Mouse (Mus musculus): ENCODE measurements around the gene Cd22. TPM values are rescaled to one million over a fixed set of nuclear protein-coding genes. Genes with fewer than 3 reads are reported as not detected.

Cd22 gene
- polyA plus RNA-seq, 1 experiment from 2014 or later = not detected

DNA sequence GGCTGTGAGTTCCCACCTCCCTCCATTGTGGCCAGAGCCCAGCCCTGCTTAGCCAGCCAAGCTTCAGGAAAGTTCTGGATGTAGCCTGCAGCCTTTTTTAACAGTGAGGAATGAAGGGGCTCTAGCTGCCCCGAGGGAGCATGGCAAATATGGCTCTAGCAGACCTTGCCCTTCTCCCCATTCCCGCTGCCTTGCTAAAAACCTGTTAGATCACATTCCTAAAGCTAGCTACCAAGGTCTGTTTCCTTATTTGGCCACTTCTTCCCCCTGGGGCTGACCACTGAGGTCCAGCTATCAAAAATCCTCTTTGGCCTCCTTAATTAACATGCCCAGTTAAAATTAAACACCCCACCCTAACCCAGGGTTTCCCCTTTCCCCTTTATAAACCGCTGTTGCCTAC is 12.4 kb upstream of the Cd22 start:
- 65% methylated on average over 3 of the region's 3 CpGs for WGBS
- DNase-seq (ENCODE audit: low spot score) = no peak
- H3K27ac ChIP-seq = 0 out of 2 replicates have a peak overlapping the region, but pooled peaks have one; percentile 26

DNA sequence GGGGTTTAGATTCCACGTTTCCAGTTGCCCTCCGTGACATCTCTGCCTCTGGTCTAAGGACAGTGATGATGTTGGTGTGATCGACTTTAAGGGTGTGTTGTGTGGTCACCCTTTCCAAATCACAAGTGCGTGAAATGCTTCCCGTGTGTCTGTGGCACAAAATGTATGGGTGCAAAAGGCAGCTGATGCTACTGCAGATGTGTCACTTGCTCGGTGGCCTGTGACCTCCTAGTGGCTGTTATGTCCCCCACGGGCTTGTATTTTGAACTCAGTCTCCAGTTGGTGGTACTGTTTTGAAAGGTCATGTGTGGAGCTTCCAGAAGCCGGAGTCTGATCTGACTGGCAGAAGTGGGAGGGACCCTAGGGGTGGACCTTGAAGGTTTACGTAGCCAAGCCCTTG is 11.6 kb upstream of the Cd22 start:
- H3K4me1 ChIP-seq = 0 out of 2 replicates have a peak, but pooled peaks cover 6% of the 10 kb centered on the region
- H3K27ac ChIP-seq = no peak overlapping the region
- no peaks in the 10 kb centered on the region for H3K9me3 ChIP-seq (replicated peaks)
- DNase-seq (ENCODE audit: low spot score) = no peak
- WGBS = 90% methylated on average over 9 of the region's 9 CpGs
- H3K36me3 ChIP-seq = no peaks in the 10 kb centered on the region
- H3K4me3 ChIP-seq = no peak overlapping the region
- H3K27me3 ChIP-seq (ENCODE audit: low read depth, poor library complexity, severe bottlenecking) = no peaks in the 10 kb centered on the region

More for the DNA sequence above, 12.4 kb upstream of the Cd22 start:
- no peaks in the 10 kb centered on the region for H3K9me3 ChIP-seq (replicated peaks)
- H3K27me3 ChIP-seq (ENCODE audit: low read depth, poor library complexity, severe bottlenecking) = no peaks in the 10 kb centered on the region
- no peaks in the 10 kb centered on the region for H3K36me3 ChIP-seq
- no peak overlapping the region for H3K4me3 ChIP-seq
- H3K4me1 ChIP-seq = 0 out of 2 replicates have a peak, but pooled peaks cover 6% of the 10 kb centered on the region

DNA sequence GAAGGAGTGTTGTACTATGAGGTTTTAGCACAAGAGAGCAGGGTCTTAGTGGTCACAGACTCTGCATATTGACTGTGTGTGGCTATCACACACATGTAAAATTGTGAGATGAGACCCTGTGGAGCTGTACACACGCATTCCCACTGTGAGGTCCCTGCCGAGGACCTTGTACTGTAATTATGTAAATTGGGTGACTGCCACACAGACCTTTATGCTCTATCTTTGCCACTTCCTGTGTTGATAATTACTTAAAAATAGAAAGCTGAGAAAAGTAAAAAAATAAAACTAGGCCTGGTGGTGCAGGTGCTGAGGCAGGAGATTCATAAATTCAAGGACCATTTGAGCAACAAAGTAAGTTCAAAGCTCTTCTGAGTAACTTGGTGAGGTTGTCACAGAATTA is 10.5 kb upstream of the Cd22 start:
- no peaks in the 10 kb centered on the region for H3K27me3 ChIP-seq (ENCODE audit: low read depth, poor library complexity, severe bottlenecking)
- no peaks in the 10 kb centered on the region for H3K36me3 ChIP-seq
- no peak for DNase-seq (ENCODE audit: low spot score)
- WGBS = 81% methylated on average over 2 of the region's 2 CpGs
- no peaks in the 10 kb centered on the region for H3K9me3 ChIP-seq (replicated peaks)
- 0 out of 2 replicates have a peak, but pooled peaks cover 6% of the 10 kb centered on the region for H3K4me1 ChIP-seq
- H3K4me3 ChIP-seq = no peak overlapping the region
- no peak overlapping the region for H3K27ac ChIP-seq

DNA sequence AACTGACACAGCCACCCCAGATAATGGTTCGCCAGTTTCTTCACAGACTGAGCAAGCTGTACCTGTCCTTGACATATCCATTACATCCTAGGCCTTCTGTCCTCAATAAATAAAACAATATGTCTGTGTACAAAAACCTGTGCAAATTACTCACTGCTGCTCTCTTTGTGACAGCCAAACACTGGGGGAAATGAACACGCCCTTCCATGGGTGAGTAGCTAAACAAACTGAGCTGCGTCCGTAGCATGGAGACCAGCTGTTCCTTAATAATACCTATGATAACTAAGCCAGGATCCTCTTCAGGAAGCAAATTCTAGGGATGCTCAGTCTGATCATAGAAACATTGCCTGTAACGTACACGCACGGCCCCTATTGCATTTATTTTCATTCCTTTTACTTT is 8.6 kb upstream of the Cd22 start:
- 93% methylated on average over 7 of the region's 7 CpGs for WGBS
- Histone ChIP-seq H3K4me3 (no peak overlapping the region), H3K27me3 (ENCODE audit: low read depth, poor library complexity, severe bottlenecking) (no peaks in the 10 kb centered on the region), H3K27ac (no peak overlapping the region), H3K9me3 (replicated peaks) (no peaks in the 10 kb centered on the region), H3K4me1 (0 out of 2 replicates have a peak, but pooled peaks cover 6% of the 10 kb centered on the region), H3K36me3 (no peaks in the 10 kb centered on the region)
- DNase-seq (ENCODE audit: low spot score) = no peak

DNA sequence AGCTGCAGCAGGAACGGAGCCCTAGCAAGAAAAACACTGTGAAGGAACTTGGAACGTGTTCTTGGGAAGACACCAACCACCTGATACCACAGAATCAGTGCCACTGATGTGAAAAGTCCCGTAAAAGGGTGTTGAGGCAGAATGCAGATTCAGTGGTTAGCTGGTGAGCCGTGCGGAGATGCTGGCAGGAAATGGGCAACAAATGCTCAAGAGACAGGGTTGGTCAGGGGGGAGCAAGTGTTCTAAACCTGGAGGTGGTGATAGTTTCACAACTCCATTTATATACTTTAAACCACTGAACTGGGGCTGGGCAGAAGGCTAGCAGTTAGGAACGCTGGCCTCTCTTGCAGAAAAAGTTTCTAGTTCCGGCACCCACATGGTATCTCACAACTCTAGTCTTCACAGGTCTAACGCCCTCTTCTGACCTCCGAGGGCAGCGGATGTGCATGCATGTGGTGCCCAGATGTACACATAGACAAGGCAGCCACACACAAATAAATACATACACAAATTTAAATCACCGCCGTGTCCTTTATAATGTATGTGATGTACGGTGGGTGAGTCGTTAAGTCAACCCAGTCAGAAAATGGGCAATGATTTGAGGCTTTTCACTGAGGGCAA is 7.5 kb upstream of the Cd22 start:
- DNase-seq (ENCODE audit: low spot score) = no peak
- no peak overlapping the region for H3K4me3 ChIP-seq
- 0 out of 2 replicates have a peak, but pooled peaks cover 3% of the 10 kb centered on the region for H3K4me1 ChIP-seq
- H3K27ac ChIP-seq = no peak overlapping the region
- no peaks in the 10 kb centered on the region for H3K36me3 ChIP-seq
- WGBS = 85% methylated on average over 14 of the region's 14 CpGs
- no peaks in the 10 kb centered on the region for H3K27me3 ChIP-seq (ENCODE audit: low read depth, poor library complexity, severe bottlenecking)
- no peaks in the 10 kb centered on the region for H3K9me3 ChIP-seq (replicated peaks)

DNA sequence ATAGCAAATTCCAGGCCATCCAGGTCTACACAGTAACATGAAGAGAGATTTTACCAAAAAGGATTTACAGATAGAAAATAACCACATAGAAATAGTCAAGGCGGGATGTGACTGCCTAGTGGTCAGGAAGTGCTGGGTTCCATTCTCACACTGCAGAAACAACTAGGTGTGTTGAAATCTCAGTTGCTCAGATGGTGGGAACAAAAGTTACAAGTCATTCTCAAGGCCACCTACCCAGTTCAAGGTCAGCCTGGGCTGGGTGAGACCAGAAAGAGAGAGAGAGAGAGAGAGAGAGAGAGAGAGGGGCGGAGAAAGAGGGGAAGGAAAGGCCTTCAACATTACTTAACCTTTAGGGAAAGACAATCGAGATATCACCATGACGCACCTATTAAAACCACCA is 6.7 kb upstream of the Cd22 start:
- Histone ChIP-seq H3K9me3 (replicated peaks) (no peaks in the 10 kb centered on the region), H3K4me1 (no peaks in the 10 kb centered on the region), H3K27me3 (ENCODE audit: low read depth, poor library complexity, severe bottlenecking) (no peaks in the 10 kb centered on the region), H3K27ac (no peak overlapping the region), H3K4me3 (no peak overlapping the region), H3K36me3 (no peaks in the 10 kb centered on the region)
- WGBS = 88% methylated on average over 4 of the region's 4 CpGs
- no peak for DNase-seq (ENCODE audit: low spot score)

DNA sequence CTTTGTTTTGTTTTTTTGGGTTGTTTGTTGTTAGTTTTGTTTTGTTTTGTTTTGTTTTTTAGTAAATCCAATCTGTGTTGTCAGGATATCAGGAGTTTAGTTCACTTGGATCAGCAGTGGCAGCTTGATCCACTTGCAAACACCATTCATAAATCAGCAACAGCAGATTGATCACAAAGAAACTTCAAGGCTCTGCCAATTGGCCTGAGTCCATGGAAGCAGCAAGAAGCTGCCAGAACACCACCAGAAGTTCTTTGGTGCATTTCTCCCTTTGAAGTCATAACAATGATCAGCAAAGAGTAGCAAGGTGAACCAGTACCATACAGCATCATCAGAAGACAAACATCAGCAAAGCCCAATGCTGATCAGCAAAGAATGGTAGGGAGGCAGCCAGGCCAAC is 3.9 kb upstream of the Cd22 start:
- H3K4me1 ChIP-seq = no peaks in the 10 kb centered on the region
- no peak for DNase-seq (ENCODE audit: low spot score)
- no peaks in the 10 kb centered on the region for H3K27me3 ChIP-seq (ENCODE audit: low read depth, poor library complexity, severe bottlenecking)
- H3K27ac ChIP-seq = no peak overlapping the region
- H3K4me3 ChIP-seq = no peak overlapping the region
- no peaks in the 10 kb centered on the region for H3K9me3 ChIP-seq (replicated peaks)
- H3K36me3 ChIP-seq = no peaks in the 10 kb centered on the region

DNA sequence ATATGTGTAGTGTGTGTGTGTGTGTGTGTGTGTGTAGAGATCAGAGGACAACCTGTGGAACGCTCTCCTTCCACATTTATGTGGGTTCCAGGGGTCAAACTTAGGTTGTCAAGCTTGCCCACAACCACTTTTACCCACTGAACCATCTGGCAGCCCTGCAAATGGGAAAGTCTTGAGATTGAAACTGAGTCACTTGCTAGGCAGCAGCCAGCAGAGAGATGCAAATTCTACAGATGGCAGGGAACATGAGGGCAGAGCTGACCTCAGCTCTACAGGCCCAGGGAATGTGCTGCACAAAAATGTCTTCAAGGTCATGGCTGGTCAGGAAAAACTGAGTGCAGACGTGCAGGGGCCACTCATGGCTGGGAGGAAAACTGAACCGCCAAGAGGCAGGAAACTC is 1.2 kb upstream of the Cd22 start:
- DNase-seq (ENCODE audit: low spot score) = no peak
- 81% methylated on average over 3 of the region's 3 CpGs for WGBS
- Histone ChIP-seq H3K9me3 (replicated peaks) (no peaks in the 10 kb centered on the region), H3K4me3 (no peak overlapping the region), H3K27me3 (ENCODE audit: low read depth, poor library complexity, severe bottlenecking) (no peaks in the 10 kb centered on the region), H3K36me3 (no peaks in the 10 kb centered on the region), H3K4me1 (no peaks in the 10 kb centered on the region), H3K27ac (no peak overlapping the region)

DNA sequence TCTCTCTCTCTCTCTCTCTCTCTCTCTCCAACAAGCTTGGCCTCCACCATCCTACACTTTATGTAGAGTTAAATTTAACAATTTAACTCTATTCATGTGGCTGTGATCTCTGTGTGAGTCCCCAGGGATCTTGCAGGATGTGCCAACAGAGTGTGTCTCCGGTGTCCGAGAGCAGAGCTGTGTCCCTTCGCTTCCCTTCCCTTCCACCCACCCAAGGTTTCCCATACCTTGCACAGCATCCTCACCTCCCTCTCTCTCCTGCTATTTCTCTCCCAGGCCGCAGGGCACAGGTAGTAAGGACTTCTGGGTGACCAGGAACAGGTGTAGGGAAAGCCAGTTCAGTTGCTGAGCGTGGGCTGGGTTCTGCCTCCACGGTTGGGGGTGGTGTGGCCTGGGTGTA is 1.2 kb downstream of the Cd22 start:
- peaks cover under 1% of the 10 kb centered on the region; the same call in 1 of the 2 replicates for H3K27me3 ChIP-seq (ENCODE audit: low read depth, poor library complexity, severe bottlenecking)
- no peaks in the 10 kb centered on the region for H3K4me1 ChIP-seq
- H3K9me3 ChIP-seq (replicated peaks) = no peaks in the 10 kb centered on the region
- DNase-seq (ENCODE audit: low spot score) = no peak
- H3K27ac ChIP-seq = no peak overlapping the region
- WGBS = 82% methylated on average over 6 of the region's 6 CpGs
- no peak overlapping the region for H3K4me3 ChIP-seq
- no peaks in the 10 kb centered on the region for H3K36me3 ChIP-seq

DNA sequence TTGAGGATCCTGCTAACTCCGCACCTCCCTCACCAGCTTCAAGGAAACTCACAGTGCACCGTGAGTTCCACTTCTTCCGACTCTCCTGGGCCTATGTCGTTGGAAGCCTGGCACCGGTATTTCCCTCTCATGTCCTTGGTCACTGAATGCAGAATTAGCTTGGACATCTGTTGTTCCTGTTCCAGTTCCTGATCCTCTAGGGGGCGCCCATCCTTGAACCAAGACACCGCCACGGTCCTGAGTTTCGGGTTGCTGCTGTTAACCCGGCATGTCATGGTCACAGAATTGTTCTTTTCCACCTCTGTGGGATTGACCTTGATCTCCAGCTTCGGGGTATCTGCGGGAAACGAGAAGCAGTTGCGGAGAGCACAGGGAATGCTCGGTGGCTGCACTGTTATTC is 7.1 kb downstream of the Cd22 start:
- Histone ChIP-seq H3K4me1 (peaks cover 5% of the 10 kb centered on the region), H3K9me3 (replicated peaks) (no peaks in the 10 kb centered on the region), H3K4me3 (no peak overlapping the region), H3K36me3 (no peaks in the 10 kb centered on the region), H3K27ac (no peak overlapping the region), H3K27me3 (ENCODE audit: low read depth, poor library complexity, severe bottlenecking) (peaks cover 9% of the 10 kb centered on the region)
- DNase-seq (ENCODE audit: low spot score) = peak; percentile 77
- WGBS = 26% methylated on average over 15 of the region's 15 CpGs

DNA sequence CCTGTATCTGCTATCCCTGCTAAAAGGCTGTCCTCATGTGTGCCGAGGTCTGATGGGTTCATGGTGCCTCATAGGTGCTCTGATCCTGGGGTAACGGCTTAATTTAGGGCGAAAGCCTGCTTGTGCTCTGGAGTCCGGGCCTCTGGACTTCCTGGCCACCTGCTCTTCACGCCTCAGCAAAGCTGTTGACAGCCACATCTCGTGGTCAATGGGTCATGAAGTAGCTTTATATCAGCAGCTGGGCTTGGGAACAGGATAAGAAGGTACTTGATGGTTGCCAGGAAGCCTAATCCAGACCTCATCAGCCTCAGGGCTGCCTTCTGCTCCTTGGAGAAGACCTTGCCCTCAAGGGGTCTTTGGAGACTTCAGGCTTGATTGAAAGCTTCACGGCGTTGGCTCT is 16.8 kb downstream of the Cd22 start:
- DNase-seq (ENCODE audit: low spot score) = no peak
- Histone ChIP-seq H3K27ac (no peak overlapping the region), H3K4me1 (peaks cover 11% of the 10 kb centered on the region; the same call in 1 of the 2 replicates), H3K27me3 (ENCODE audit: low read depth, poor library complexity, severe bottlenecking) (no peaks in the 10 kb centered on the region), H3K36me3 (no peaks in the 10 kb centered on the region), H3K9me3 (replicated peaks) (no peaks in the 10 kb centered on the region), H3K4me3 (no peak overlapping the region)
- 83% methylated on average over 8 of the region's 8 CpGs for WGBS

DNA sequence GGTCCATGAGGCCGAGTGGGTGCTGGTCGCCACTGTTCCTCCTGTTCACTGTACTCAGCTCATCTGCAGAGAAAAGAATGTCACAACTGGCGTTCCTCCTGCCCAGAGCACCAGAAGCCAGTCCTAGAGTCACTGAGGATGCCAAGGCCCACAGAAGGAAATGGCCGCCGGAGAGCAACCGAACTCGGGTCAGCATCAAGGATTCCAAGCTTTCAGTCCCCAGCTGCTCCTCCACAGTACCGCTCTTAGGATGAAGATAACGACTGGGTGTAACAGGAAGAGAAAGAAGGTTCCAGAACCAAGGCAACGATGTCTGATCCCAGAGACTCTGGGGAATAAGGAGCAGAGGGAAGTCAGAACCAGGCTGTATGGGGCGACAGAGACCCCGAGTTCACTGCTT is 18.7 kb downstream of the Cd22 start, which contains the start of gene Ffar1:
Gene Ffar1 (minus strand): TSS at position 101 of the 400 bp plus-strand sequence.
- no peak for DNase-seq (ENCODE audit: low spot score)
- no peaks in the 10 kb centered on the region for H3K9me3 ChIP-seq (replicated peaks)
- WGBS = 90% methylated on average over 12 of the region's 12 CpGs
- H3K4me1 ChIP-seq = peaks cover 11% of the 10 kb centered on the region; the same call in 1 of the 2 replicates
- peak within 1 kb of the TSS; percentile 58 for H3K27ac ChIP-seq
- H3K36me3 ChIP-seq = no peaks in the 10 kb centered on the region
- no peaks in the 10 kb centered on the region for H3K27me3 ChIP-seq (ENCODE audit: low read depth, poor library complexity, severe bottlenecking)
- no peak within 1 kb of the TSS for H3K4me3 ChIP-seq

DNA sequence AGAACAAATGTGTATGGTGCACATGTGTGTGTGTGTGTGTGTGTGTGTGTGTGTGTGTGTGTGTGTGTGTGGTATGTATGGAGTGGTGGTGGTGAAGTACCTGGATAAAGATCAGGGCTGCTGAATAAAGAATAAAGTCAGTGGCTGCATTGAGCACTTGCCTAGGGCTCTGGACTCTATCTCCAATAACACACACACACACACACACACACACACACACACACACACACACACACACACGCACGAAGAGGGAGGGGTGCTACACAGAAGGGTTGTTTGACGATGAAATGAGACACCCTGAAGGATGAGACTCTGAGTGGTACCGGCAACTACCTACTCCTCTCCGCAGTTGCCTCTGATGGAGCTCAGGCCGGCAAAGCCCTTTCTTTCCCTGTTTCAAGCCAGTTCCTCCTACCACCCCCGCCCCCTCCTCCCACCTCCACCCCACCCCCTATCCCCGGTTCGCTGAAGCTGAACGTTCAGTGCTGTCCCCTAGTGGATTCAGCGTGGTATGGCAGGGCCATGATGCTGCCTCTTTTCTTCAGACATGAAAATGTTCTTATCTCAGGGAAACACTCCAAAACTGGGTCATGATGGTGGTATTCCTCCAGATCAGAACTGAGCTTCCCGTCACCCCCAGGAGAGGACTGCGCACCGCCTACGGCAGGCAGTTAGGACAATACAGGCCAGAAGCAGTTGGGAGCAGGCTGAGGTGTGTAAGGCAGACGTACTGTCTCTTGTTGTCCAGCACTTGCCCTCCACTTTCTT is 20.3 kb downstream of the Cd22 start:
- H3K36me3 ChIP-seq = no peaks in the 10 kb centered on the region
- H3K27ac ChIP-seq = peak overlapping the region; percentile 58
- DNase-seq (ENCODE audit: low spot score) = peak; percentile 74
- H3K9me3 ChIP-seq (replicated peaks) = no peaks in the 10 kb centered on the region
- peaks cover under 1% of the 10 kb centered on the region; the same call in 1 of the 2 replicates for H3K27me3 ChIP-seq (ENCODE audit: low read depth, poor library complexity, severe bottlenecking)
- WGBS = 13% methylated on average over 15 of the region's 16 CpGs
- H3K4me3 ChIP-seq = peak overlapping the region; percentile 36
- H3K4me1 ChIP-seq = peaks cover 11% of the 10 kb centered on the region; the same call in 1 of the 2 replicates
